Mouse (Mus musculus) testis, adult 2 months (tissue): ENCODE measurements around the gene Itga5.

Source experiments
- CTCF ChIP-seq: fragments of 200-500 bp; IDR thresholded peaks from 2 replicates; pipeline ENCODE4 v1.5.1; 2012; ENCODE audit warnings: low read depth, mild to moderate bottlenecking, inconsistent platforms, low read length, moderate library complexity; ENCODE audit not compliant: control insufficient read depth, insufficient read depth, insufficient replicate concordance
- POLR2A ChIP-seq: fragments of 200-500 bp; IDR thresholded peaks from 2 replicates; pipeline ENCODE4 v1.6.1; 2012; ENCODE audit warnings: low read depth, mild to moderate bottlenecking, inconsistent platforms, low read length, moderate library complexity; ENCODE audit not compliant: control insufficient read depth

GRCm38 (mm10) chr15:103369123-103369522 is 2.6 kb upstream of the Itga5 start:
- TF ChIP-seq CTCF = no peak
- TF ChIP-seq POLR2A = no peak
